11 mouse cellular contexts compared by ENCODE assay signal in genomic region chr6:99135938-99136729, GRCm38 (mm10).
DNase-seq lines count a peak whose midpoint lies in the region; ATAC-seq and TF ChIP-seq lines count a peak whose summit lies in the region.
"Had no signal": no experiment of that assay in that cellular context is flagged by ENCODE, and none has a peak within 500 bp of the region (broad histone marks: within the 10 kb centered on the region; RNA-seq: fewer than 3 reads in every experiment).

No protein-coding gene starts in this region.

- no peak for TF ChIP-seq POLR2A in kidney, adult 2 months (IDR thresholded peaks at IDR 0.05; ENCODE audit: low read depth, low read length)

- H3K27me3 ChIP-seq in kidney, postnatal 0 days (ENCODE audit: insufficient read depth, low read length), result no peaks in the 10 kb centered on the region
- no peaks in the 10 kb centered on the region for H3K27me3 ChIP-seq in kidney, adult 2 months (replicated peaks; ENCODE audit: control insufficient read depth, insufficient read depth, low read length)
- H3K27me3 ChIP-seq in forebrain, embryonic 15.5 days, result no peaks in the 10 kb centered on the region
- no peaks in the 10 kb centered on the region for H3K27me3 ChIP-seq in neural tube, embryonic 11.5 days (ENCODE audit: control insufficient read depth, insufficient read depth, low read length)

- H3K4me2 ChIP-seq in kidney, postnatal 0 days (ENCODE audit: low read length), result no peak overlapping the region
- no peak overlapping the region for H3K4me2 ChIP-seq in forebrain, embryonic 15.5 days (replicated peaks)
- H3K4me2 ChIP-seq in neural tube, embryonic 11.5 days (ENCODE audit: low read depth), result peak overlapping the region; percentile 12; the same call in 1 of the 2 replicates

- no peak for ATAC-seq in kidney, postnatal 0 days (replicated peaks; ENCODE audit: low FRiP score, low read depth)
- 0 out of 2 replicates have a peak, but pooled peaks have one; percentile 46 for ATAC-seq in forebrain, embryonic 15.5 days (replicated peaks)
- peak; percentile 84 for ATAC-seq in neural tube, embryonic 11.5 days (ENCODE audit: insufficient read depth, low FRiP score, low TSS enrichment)
- ATAC-seq: intestine, embryonic 16.5 days had no signal

- no peaks in the 10 kb centered on the region for H3K9me3 ChIP-seq in kidney, postnatal 0 days (replicated peaks; ENCODE audit: low read length)
- H3K9me3 ChIP-seq in forebrain, embryonic 15.5 days, result no peaks in the 10 kb centered on the region
- H3K9me3 ChIP-seq in neural tube, embryonic 11.5 days (ENCODE audit: control insufficient read depth, low read length), result no peaks in the 10 kb centered on the region

- peak; percentile 15 for DNase-seq in kidney, postnatal 0 days (ENCODE audit: low spot score)
- no peak for DNase-seq in kidney, adult 2 months
- peak; percentile 50 for DNase-seq in embryo, embryonic 9.5 days (ENCODE audit: extremely low spot score)
- peak; percentile 71 for DNase-seq in neural tube, embryonic 11.5 days (ENCODE audit: low spot score)
- no peak for DNase-seq in adrenal gland, postnatal 14 days
- DNase-seq in urinary bladder, postnatal 25 days (ENCODE audit: low spot score), result no peak
- DNase-seq: lung, adult 18-20 months; thymus, postnatal 4 days had no signal

- no peak overlapping the region for H3K27ac ChIP-seq in kidney, postnatal 0 days
- no peak overlapping the region for H3K27ac ChIP-seq in kidney, adult 2 months (ENCODE audit: insufficient read depth, low read depth, low read length)
- no peak overlapping the region for H3K27ac ChIP-seq in forebrain, embryonic 15.5 days (replicated peaks)
- H3K27ac ChIP-seq in neural tube, embryonic 11.5 days (ENCODE audit: low read depth, low read length), result peak overlapping the region; percentile 14

- TF ChIP-seq CTCF in kidney, postnatal 0 days (IDR thresholded peaks at IDR 0.05; ENCODE audit: low read depth), result no peak
- TF ChIP-seq CTCF in kidney, adult 2 months (conservative IDR thresholded peaks at IDR 0.05; ENCODE audit: insufficient read depth, insufficient read length, low read depth, low read length), result no peak

- WGBS in kidney, postnatal 0 days, result 22% methylated on average over 11 of the region's 11 CpGs
- 51% methylated on average over 11 of the region's 11 CpGs for WGBS in kidney, adult 2 months
- WGBS in forebrain, embryonic 15.5 days, result 16% methylated on average over 11 of the region's 11 CpGs
- WGBS in neural tube, embryonic 11.5 days, result 6% methylated on average over 11 of the region's 11 CpGs

- H3K9ac ChIP-seq in kidney, postnatal 0 days (ENCODE audit: low read depth, low read length), result no peak overlapping the region
- no peak overlapping the region for H3K9ac ChIP-seq in forebrain, embryonic 15.5 days (replicated peaks)
- peak overlapping the region; percentile 14 for H3K9ac ChIP-seq in neural tube, embryonic 11.5 days (ENCODE audit: low read length)

- H3K4me3 ChIP-seq in kidney, postnatal 0 days (replicated peaks; ENCODE audit: low read depth, low read length), result no peak overlapping the region
- no peak overlapping the region for H3K4me3 ChIP-seq in kidney, adult 2 months (ENCODE audit: insufficient read depth, low read depth, low read length)
- H3K4me3 ChIP-seq in forebrain, embryonic 15.5 days, result no peak overlapping the region
- no peak overlapping the region for H3K4me3 ChIP-seq in neural tube, embryonic 11.5 days (ENCODE audit: low read depth, low read length)
- H3K4me3 ChIP-seq: erythroblast, embryonic 14.5 days had no signal

- H3K36me3 ChIP-seq in kidney, postnatal 0 days (ENCODE audit: insufficient read depth, low read length), result no peaks in the 10 kb centered on the region
- no peaks in the 10 kb centered on the region for H3K36me3 ChIP-seq in kidney, adult 2 months (ENCODE audit: control insufficient read depth, insufficient read depth, low read length)
- no peaks in the 10 kb centered on the region for H3K36me3 ChIP-seq in forebrain, embryonic 15.5 days
- no peaks in the 10 kb centered on the region for H3K36me3 ChIP-seq in neural tube, embryonic 11.5 days (ENCODE audit: control insufficient read depth, insufficient read depth, low read length)

- H3K4me1 ChIP-seq in kidney, postnatal 0 days (replicated peaks; ENCODE audit: insufficient read depth, low read length), result no peaks in the 10 kb centered on the region
- H3K4me1 ChIP-seq in kidney, adult 2 months (ENCODE audit: control insufficient read depth, insufficient read depth, low read length), result no peaks in the 10 kb centered on the region
- H3K4me1 ChIP-seq in forebrain, embryonic 15.5 days, result peaks cover 41% of the 10 kb centered on the region
- peaks cover 43% of the 10 kb centered on the region for H3K4me1 ChIP-seq in neural tube, embryonic 11.5 days (ENCODE audit: control insufficient read depth, insufficient read depth, low read length)

Comparison
In these comparisons a context has a peak if more than half of its experiments do, and no peak if none do; other contexts are left out.
1. DNase-seq: peak in kidney, postnatal 0 days (single experiment), embryo, embryonic 9.5 days (single experiment) and neural tube, embryonic 11.5 days (single experiment); none in kidney, adult 2 months (single experiment), adrenal gland, postnatal 14 days (single experiment) and urinary bladder, postnatal 25 days (single experiment).